Mouse (Mus musculus) lung, postnatal 14 days (tissue): ENCODE measurements at regions not wholly inside any gene's neighbourhood (a gene's known extent, or its start where the extent isn't known, plus 50 kb on each side); places are given as distances from the start of the nearest gene placed in this dataset.
"Not testable (repeated sequence)": the region's sequence is repeated elsewhere in the genome, so short reads cannot be mapped to it uniquely, and the experiment has no call there.

Experiments
- DNase-seq: peaks from one replicate; pipeline ENCODE4 v3.0.0; 2021

- DNase-seq = no peak
Observed at GRCm38 (mm10) chr10:15886150-15886549, 1168.1 kb upstream of the Gje1 start.

GRCm38 (mm10) chr10:15868063-15868462, 1150.0 kb upstream of the Gje1 start:
- no peak for DNase-seq

- no peak for DNase-seq
Observed at GRCm38 (mm10) chr10:15866931-15867330, 1148.9 kb upstream of the Gje1 start.

DNA sequence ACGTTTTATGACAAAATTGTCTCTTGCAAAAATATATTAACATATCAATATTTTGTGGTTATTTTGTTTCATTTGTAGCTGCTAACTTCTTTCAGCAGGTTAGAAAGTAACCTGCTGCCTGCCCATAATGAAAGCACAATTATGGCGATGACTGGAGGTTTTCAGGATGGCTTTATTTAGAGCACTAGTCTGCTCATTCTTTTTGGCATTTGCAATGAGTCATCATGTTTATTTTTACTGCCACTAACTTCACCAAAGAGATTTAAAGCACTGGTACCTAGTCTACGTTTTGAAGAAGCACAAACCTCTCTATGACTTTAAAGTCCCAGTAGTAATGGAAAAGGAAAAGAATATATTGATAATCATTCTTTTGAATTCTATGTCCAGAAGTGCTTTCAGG, 1123.4 kb upstream of the Gje1 start:
- DNase-seq = no peak

GRCm38 (mm10) chr10:15832338-15832737, 1114.3 kb upstream of the Gje1 start:
- no peak for DNase-seq

- no peak for DNase-seq
Observed at GRCm38 (mm10) chr10:15825457-15825856, 1107.4 kb upstream of the Gje1 start.

DNA sequence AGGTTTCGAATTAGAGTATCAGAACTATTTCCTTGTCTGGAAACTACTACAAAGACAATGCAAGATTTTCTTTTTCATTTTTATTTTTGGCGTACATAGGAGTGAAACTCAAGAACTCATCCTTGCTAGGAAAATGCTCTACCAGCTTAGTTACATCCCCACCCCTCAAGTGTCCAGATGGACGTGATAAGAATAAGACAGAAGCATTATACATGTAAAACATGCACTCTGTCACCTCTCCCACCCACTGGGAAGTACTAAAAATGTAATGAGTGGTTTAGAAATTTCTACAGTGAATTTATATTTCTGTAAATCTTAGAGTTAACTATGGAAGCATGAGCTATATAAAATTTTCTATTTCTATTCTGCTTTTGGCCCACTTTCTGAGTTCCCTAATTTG, 1089.3 kb upstream of the Gje1 start:
- no peak for DNase-seq

DNA sequence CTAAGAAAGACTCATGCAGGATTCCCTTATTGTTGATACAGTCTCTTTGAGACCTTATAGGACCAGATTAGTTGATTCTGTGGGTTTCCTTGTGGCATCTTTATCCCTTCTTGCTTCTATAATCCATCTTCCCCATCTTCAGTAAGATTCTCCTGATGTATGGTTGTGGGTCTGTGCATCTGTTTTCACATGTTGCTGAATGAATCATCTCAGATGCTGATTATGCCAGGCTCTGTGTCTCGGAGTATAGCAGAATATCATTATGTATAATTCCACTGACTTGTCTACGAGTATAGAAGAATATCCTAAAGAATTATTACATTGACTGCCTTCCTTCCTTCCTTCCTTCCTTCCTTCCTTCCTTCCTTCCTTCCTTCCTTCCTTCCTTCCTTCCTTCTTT, 1087.8 kb upstream of the Gje1 start:
- no peak for DNase-seq

DNA sequence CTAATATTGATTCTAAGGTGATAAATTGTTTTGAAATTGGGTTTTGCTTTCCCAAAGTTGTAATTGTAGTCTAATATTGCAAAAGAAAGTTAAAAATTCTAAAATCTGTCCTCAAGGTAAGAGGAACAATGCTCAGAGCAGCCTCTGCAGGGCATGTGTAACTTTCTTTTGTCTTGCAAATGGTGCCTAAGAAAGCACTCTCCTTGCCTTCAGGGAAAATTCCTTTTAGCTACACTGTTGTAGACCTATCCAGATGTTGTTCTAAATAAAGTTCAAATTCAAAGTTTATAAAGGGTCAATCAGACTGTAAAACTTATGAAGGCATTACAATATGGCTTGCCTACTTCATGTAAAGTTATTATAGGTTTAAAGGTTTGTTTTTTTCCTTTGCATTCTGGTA, 1075.2 kb upstream of the Gje1 start:
- DNase-seq = not testable (repeated sequence)

GRCm38 (mm10) chr10:15791473-15792269, 1073.7 kb upstream of the Gje1 start:
- no peak for DNase-seq

DNA sequence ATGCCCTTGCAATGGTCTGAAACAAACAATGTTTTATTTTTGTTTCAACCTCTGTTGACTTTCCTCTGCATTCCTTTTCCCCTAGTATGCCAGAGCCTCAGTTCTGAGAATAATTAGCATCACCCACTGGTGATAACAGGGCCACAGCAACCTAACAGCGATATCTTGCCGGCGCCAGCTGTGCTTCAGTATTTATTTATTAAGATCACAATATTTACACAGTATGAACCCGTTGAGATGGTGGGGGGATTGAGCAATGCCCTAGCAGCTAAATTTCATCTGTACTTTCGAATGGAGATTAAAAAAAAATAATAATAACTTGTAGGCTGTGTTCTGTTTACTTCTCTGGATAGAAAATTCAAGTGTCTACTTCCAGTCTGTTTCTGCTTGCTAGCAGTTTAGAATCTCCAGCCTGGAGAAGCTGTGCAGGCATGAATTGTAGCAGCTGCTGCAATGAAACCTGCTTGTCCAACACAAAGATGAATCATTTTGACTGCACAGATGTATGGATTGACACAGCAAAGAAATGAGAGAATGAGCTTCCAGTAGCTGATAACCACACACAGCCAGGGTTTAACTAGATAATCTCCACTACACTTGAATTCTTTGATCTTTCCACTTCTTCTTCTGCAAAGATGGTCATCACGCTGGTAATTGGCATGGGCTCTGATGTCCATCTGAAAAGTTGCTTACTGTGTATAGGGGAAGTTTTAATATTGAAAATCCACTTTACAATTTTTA, 1042.1 kb upstream of the Gje1 start:
- peak; percentile 8 for DNase-seq

GRCm38 (mm10) chr10:15759576-15759975, 1041.6 kb upstream of the Gje1 start:
- DNase-seq = no peak

DNA sequence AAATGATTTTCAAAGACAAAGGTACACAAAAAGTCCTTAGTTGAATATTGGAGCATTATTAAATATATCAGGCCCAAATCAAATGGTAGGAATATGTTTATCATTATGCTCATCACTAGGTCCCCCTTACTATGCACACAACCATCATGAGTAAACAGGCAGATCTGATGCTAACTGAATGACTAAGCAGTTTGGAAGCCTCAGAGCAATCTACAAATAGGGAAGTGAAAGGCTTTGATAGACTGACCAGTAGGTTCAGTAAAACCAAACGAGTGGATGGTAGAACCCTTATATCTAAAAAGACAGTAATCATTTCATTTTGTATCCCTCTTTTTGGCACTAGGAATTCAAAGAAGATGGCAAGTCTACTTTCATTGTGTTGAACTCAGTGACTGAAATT, 1039.5 kb upstream of the Gje1 start:
- DNase-seq = no peak

DNA sequence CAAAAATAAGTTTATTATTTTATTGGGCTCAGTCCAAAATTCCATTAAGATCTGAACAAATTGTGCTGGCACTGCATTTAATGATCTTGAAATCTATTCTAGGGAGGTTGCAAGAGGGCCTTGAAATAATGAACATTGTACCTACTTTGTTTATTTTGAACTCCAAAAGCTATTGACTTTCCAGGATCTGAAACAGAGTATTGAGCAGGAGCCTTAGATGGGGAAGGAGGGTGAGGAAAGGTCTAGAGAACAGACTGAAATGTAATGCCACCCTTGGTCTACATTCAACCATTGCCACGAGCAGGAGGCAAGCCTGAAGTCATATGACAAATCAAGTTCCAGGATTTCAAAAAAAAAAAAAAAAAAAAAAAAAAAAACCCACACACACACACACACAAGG, 1028.9 kb upstream of the Gje1 start:
- DNase-seq = no peak

DNA sequence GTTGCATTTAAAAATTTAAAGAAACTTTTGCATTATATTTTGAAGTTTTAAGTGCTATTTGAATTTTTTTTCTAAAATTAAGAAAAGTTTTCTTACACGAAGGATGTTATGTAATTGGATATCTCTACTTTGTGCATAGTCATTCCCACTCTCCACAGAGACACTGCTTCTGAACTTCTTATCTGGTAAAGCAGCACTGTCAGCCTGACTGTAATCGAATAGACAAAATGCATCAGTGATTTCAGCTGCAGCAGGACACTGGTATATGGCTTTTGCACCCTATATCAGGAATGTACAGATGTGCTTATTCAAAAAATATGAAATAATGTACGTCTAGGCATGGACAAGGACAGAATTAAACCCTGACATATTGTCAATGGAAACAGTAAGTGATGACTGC, 1020.6 kb upstream of the Gje1 start:
- DNase-seq = no peak

GRCm38 (mm10) chr10:15731318-15731717, 1013.3 kb upstream of the Gje1 start:
- DNase-seq = no peak

GRCm38 (mm10) chr10:15697946-15698345, 979.9 kb upstream of the Gje1 start:
- DNase-seq = no peak

DNA sequence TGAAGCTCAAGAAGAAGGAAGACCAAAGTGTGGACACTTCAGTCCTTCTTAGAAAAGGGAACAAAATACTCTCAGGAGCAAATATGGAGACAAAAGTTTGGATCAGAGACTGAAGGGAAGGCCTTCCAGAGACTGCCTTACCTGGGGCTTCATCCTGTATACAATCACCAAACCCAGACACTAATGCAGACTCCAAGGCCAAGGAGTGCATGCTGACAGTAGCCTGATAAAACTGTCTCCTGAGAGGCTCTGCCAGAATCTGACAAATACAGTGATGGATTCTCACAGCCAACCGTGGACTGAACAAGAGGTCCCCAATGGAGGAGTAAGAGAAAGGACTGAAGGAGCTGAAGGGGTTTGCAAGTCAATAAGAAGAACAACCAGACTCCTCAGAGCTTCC, 979.0 kb upstream of the Gje1 start:
- DNase-seq = no peak

DNA sequence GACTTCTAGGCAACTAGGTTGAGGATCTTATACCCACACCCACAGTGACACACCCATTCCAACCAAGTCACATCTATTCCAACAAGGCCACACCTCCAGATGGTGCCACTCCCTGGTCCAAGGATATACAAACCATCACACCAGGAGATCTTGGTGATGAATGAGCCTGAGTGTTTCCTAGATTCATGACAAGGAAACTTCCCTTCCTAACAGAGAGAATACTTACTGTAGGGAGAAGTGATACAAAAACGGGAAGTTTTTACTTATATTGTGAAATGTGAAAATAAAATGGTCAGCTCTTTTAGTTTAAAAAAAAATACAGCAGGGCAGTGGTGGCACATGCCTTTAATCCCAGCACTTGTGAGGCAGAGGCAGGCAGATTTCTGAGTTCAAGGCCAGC, 953.6 kb upstream of the Gje1 start:
- not testable (repeated sequence) for DNase-seq
